Mouse (Mus musculus) adrenal gland, adult 2 months (tissue): ENCODE results near the gene Zpr1. TPM values are rescaled to one million over a fixed set of nuclear protein-coding genes. Genes with fewer than 3 reads are reported as not detected.
A peak's percentile ranks its signal among the peaks of the same experiment; 100 is the strongest.

Source experiments
- DNase-seq: peaks from one replicate; pipeline ENCODE4 v3.0.0; 2021
- polyA plus RNA-seq: library from polyadenylated mRNA; depleted of rRNA; stranded (reverse); fragments of >200 nt; gene quantifications from 2 replicates; pipeline ENCODE4 v1.2.3, GENCODE M21; 2012; rRNA removed
- total RNA-seq, 2 experiments: library from RNA; stranded (reverse); gene quantifications; 2 replicates each; pipeline ENCODE4 v1.2.3; 2021

Zpr1 gene
- total and polyA plus RNA-seq, 3 experiments = 27.3 to 84.6 (median 38.1) TPM

- DNase-seq = peak; percentile 30
Measured at GRCm38 (mm10) chr9:46328572-46329249, 55.8 kb downstream of the Zpr1 start.

GRCm38 (mm10) chr9:46329250-46329648 is 56.4 kb downstream of the Zpr1 start:
- peak; percentile 16 for DNase-seq

GRCm38 (mm10) chr9:46329801-46330585 is 57.1 kb downstream of the Zpr1 start:
- DNase-seq = no peak

- DNase-seq = no peak
Measured at GRCm38 (mm10) chr9:46330586-46330895, 57.7 kb downstream of the Zpr1 start.

- DNase-seq = no peak
Measured at GRCm38 (mm10) chr9:46331301-46331700, 58.4 kb downstream of the Zpr1 start.

Other genes starting within 250 kb of the Zpr1 start
- gene Apoa1, start 44.5 kb upstream of the Zpr1 start, total RNA-seq = 10 to 100 TPM in 1 of 2 experiments, 1 to 10 TPM in 1; 1.7 to 37.3 TPM
- 0.75 and 5.6 TPM in 2 replicates for gene Apoa1, start 44.5 kb upstream of the Zpr1 start, polyA plus RNA-seq
- gene Apoc3, start 37.4 kb upstream of the Zpr1 start, total RNA-seq = 10 to 100 TPM in 1 of 2 experiments, 1 to 10 TPM in 1; 4.6 to 20.4 TPM
- 4.8 and 6.1 TPM in 2 replicates for gene Apoc3, start 37.4 kb upstream of the Zpr1 start, polyA plus RNA-seq
- under 1 TPM in 1 of 2 experiments, not detected in 1; 0.26 TPM for gene Apoa4, start 32.4 kb upstream of the Zpr1 start, total RNA-seq
- 0.11 and 0.35 TPM in 2 replicates for gene Apoa4, start 32.4 kb upstream of the Zpr1 start, polyA plus RNA-seq
- gene Apoa5, start 4.4 kb upstream of the Zpr1 start, total RNA-seq = 1 to 10 TPM in 1 of 2 experiments, under 1 TPM in 1; 0.17 to 3.6 TPM
- gene Apoa5, start 4.4 kb upstream of the Zpr1 start, polyA plus RNA-seq = 0.32 and 3.0 TPM in 2 replicates
- 10 to 100 TPM; 11.6 to 15.0 TPM for gene Bud13, start 9.9 kb downstream of the Zpr1 start, total RNA-seq
- 7.3 and 7.4 TPM in 2 replicates for gene Bud13, start 9.9 kb downstream of the Zpr1 start, polyA plus RNA-seq
- gene 4931429L15Rik, start 46.9 kb downstream of the Zpr1 start, total RNA-seq = not detected
- not detected in 2 replicates for gene 4931429L15Rik, start 46.9 kb downstream of the Zpr1 start, polyA plus RNA-seq